Mouse (Mus musculus) adrenal gland, postnatal 25 days (tissue): ENCODE measurements around the gene Vwa2. TPM values are rescaled to one million over a fixed set of nuclear protein-coding genes. Genes with fewer than 3 reads are reported as not detected.

Experiments
- DNase-seq: peaks from one replicate; pipeline ENCODE4 v3.0.0; 2021; ENCODE audit warnings: mixed read lengths
- total RNA-seq: library from RNA; stranded (reverse); gene quantifications from 2 replicates; pipeline ENCODE4 v1.2.3, GENCODE M21; 2021

The Vwa2 gene
- total RNA-seq, 1 experiment from 2014 or later = not detected

DNA sequence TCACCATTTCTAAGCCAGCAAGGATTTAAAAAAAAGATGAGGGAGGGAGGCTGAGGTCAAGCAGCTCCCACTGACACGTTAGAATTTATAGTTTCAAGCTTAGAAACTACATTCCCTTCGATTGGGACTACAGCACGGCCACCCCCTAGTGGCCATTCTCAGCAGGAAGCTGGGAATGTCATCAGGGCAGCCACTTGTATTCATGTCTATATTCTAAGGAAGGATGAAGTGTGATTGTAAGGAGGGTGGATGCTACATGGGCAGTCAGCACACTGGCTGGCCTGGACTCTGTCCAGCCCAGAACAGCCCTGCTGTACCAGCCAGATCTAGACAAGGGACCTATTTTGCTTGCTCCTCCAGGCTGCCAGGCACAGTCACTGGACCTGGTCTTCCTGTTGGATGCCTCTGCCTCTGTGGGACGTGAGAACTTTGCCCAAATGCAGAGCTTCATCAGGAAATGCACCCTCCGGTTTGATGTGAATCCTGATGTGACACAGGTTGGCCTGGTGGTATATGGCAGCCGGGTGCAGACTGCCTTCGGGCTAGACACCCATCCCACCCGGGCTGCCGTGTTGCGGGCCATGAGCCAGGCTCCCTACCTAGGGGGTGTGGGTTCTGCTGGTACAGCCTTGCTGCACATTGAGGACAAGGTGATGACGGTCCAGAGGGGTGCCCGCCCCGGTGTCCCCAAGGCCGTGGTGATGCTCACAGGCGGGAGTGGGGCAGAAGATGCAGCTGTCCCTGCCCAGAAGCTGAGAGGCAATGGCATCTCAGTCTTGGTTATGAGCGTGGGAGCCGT, 34.6 kb downstream of the Vwa2 start:
- peak; percentile 29 for DNase-seq

DNA sequence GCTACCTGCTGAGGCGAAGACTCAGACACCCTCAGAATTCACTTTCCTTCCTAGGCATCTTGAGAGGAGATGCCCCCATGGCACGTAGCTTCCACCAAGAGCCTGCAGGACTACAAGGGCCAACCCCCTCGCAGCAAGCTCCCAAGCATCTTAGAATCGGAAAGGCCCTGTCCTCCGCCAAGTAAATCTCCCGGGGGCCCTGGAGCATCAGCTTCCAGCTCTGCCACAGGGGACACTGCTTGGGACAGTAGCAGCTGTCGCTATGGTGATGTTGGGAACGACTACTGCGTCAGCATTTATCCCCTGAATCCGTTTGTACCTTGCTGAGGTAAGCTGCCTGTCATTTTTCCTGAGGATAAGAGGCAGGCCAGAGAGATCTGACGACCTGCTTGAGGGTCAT, 36.5 kb downstream of the Vwa2 start:
- no peak for DNase-seq

DNA sequence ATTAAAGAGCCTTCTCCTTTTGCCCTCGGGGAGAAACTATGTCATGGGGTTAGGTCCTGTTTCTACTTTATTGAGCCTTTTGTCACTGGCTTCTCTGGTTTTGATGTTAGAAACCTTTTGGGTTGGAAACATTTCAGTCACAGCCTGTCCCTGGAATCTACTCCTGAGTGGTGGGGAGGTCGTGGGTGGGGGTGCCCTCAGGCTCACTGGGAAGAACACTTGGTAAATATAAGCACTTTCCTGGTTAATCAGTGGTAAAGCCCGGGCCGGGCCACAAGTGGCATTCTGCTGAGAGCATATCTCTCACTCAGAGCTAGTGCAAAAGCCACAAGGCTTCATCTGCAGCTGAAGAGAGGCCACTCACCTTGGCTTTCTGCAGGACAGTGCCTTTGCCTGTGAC, 39.7 kb downstream of the Vwa2 start:
- DNase-seq = no peak

DNA sequence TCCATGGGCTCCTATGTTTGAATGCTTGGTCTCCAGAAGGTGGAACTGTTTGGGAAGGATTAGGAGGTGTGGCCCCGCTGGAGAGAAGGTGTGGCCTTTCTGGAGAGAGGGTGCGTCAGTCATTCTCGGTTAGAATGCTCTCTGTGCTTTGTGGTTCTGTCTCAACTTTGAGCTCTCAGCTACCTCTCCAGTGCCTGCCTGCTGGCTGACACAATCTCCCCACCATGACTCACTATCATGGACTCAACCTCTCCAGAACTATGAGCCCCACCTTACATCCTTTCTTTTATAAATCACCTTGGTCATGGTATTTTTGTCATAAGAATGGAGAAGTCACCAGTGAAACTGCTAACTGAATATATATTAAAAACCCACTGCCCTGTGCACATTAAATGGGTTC, 40.6 kb downstream of the Vwa2 start:
- DNase-seq = no peak

DNA sequence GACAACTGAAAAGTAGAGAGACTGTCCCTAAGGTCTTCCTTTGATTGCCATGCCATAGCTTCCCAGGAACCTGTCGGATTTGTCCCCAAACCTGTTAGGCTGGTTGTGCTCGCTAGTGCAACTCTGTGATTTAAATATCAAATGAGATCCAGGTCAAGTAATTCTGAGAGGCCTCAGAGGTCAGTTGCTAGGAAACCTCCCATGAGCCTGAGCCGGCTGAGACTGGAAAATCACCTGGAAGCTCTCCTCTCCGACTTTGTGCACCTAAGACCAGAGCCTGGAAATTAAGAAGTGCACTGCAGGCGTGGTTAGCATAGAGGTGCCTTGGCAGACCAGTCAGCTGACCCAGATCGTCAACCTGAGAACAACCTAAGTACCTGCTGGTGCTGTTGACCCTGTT, 41.0 kb downstream of the Vwa2 start:
- DNase-seq = no peak

DNA sequence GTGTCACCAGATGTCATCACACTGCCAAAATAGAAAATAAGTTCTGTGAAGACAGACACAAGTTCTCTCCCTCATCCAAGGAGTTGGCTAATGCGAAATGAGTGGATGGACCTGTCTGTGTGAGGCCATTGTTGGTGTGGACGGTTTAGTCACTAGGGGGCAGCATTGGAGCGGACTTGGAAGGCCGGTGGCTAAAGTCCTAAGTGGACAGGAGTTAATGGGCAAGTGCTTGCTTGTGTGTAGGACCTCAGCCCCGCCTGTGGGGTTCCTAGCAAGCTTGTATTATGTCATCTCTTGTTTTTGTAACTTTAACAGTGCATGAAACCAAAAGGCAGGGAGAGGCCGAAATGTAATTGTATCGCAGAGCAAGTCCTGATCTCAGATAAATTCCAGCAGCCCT, 45.6 kb downstream of the Vwa2 start:
- peak; percentile 85 for DNase-seq

DNA sequence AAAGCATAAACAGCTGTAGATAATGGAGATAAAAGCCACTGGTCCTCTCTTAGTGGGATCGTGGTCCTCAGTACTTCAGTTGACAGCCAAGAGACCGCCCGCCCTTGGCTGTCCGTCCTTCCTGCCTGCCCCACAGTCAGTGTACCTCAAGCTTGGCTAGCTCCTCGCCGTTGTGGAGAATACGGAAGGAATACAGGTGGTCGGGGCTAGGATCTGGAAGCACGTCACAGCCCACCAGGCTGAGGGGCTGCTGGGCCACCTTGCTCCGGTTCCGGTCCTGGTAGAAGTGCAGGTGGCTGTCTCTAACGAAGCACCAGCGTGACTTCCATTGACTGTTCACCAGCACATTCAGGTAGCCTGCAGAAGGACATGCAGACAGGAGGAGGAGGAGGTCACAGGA, 46.2 kb downstream of the Vwa2 start:
- DNase-seq = no peak

DNA sequence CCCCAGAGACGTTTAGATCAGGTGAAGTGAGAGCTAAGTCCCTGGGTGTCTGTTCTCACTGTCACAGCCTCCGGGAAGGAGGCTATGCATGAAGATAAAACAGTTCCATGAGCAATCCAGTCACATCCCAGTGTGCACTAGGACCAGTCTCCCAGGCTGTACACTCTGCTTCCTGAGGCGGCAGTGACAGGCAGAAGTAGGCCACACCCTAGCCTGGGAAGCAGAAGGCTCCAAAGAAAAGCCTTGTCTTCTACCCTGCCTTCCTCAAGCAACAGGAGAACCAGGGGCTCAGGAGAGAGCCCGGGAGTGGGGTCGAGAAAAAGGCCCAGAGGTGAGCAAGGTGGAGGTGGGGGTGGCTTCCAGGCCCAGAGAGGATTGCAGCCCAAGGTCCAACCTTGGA, 47.7 kb downstream of the Vwa2 start:
- no peak for DNase-seq

DNA sequence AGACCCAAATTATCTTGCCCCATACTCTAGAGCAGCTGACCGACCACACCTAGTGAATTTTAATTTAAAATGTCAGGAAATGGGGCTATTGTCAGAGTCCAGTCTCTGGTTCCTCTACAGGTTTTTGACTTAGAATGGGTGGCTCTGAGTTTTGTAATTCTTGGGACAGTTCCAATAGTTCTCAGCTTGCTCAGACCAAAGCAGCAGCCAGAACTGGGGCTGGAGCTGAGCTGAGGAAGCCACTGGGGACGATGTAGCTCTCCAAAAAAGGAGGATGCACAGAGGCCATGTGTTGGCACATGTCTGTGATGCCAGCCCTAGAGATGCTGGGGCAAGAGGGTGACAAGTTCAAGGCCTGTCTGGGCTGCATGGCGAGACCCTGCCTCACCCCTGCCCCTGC, 55.3 kb downstream of the Vwa2 start:
- DNase-seq = no peak

DNA sequence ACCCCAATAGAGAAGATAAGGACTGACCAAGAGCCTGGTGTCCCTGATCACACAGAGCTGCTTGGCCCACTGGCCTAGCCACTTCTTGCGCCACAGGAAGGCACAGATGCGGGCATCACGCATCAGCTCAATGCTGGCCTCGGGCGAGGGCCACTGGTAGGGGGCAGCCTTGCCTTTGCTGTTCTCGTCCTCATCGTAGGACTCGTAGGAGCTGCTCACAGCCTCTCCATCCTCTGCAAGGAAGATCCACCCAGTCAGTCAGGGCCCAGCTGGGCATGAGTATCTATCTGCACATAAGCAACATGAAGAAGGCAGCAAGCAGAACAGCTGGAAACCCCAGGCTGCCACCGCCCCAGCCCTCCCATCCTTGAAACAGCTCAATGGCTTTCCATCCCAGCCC, 56.0 kb downstream of the Vwa2 start:
- no peak for DNase-seq

DNA sequence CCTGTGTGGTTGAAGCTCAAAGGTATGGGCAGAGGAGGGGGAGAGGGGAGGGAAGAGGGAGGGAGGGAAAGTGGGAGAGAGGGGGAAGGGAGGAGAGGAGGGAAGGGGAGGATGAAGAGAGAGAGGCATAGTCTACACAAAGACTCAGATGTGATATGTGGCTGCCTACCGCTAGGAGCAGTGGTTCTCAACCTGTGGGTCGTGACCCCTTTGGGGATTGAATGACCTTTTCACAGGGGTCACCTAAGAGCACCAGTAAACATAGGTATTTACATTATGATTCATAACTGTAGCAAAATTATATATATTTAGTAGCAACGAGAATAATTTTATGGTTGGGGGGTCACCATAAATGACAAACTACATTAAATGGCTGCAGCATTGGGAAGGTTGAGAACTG, 59.8 kb downstream of the Vwa2 start:
- DNase-seq = no peak

DNA sequence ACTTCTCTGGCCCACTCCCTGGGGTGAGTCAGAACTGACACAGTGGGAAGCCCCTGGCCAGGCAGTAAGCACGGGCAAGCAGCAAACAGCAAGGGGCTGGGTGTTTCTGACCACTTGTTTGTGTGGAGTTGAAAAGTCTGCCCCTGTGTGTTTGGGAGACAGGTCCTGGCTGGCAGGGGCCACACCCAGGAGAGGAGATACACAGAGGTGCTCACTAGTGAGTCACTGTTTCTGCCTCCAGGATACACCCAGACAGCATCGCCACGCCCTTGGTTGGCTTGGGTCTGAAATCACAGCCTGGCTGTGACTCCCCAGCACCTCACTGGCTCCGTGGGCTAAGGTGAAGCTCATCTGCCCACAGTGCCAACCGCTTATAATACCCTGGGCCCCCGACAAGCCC, 61.1 kb downstream of the Vwa2 start:
- no peak for DNase-seq

DNA sequence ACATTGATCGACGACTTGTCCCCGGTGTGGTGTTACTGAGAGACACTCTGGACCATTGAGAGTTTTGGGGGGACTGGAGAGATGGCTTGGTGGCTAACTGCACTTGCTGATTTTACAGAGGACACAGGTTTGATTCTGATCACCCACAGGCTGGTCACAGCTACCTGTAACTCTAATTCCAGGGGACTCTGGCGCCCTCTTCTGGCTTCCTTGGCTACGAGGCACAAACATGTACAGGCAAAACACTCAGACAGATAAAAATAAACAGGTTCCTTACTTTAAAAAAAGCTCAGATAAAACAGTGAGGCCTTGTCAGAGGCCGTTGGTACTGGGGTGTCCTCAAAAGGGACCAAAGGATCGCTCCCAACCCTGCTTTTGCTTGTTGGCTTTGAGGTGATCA, 61.7 kb downstream of the Vwa2 start:
- peak; percentile 15 for DNase-seq

DNA sequence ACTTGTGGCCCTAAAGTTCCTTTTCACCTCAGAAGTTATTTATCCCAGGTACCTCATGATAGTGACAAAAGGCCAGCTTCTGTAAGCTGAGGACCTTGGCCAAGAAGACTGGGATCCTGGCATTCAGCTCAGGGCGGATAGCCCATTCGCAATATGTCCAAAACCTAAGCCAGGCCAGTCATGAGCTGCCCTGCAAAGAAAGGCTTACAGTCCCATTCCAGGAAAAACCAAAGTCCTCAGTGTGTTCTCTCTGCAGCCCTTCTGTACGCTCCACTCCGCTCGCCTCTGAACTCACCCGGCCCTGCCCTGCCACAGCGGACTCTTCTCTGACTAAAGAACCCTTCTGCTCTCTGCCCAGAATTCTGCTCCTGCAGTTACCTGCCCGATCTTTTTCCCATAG, 62.2 kb downstream of the Vwa2 start:
- DNase-seq = no peak

DNA sequence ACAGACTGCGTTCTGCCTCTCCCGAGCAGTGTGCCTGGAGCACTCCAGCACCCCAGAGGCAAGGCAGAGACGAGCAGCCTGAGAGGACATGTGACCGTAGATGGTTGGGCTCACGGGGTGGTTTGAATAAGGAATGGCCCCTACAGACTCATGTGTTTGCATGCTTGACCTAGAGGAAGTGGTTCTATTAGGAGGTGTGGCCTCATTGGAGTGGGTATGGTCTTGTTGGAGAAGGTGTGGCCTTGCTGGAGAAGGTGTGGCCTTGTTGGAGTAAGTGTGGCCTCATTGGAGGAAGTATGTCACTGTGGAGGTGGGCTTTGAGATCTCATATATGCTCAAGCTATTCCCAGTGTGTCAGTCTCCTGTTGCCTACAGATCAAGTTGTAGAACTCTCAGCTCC, 63.9 kb downstream of the Vwa2 start:
- no peak for DNase-seq

DNA sequence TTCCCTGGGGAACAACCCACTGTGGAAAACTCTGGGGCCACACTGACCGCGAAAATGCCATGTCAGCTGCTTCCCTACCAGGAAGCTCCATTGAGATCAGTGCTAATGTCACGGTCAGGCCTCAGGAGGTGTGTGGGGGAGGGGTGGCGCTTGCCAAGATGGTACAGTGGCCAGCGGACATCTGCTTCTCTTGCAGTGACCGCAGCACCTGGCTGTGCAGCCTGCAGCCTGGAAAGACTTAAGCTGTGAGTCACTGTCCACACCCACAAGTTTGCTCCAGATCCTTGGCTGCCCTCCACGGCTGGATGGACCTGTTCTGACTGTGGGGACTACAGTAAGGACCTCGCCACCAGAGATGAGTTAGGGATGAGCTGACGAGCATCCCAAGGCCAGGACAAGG, 65.8 kb downstream of the Vwa2 start:
- DNase-seq = peak; percentile 66

DNA sequence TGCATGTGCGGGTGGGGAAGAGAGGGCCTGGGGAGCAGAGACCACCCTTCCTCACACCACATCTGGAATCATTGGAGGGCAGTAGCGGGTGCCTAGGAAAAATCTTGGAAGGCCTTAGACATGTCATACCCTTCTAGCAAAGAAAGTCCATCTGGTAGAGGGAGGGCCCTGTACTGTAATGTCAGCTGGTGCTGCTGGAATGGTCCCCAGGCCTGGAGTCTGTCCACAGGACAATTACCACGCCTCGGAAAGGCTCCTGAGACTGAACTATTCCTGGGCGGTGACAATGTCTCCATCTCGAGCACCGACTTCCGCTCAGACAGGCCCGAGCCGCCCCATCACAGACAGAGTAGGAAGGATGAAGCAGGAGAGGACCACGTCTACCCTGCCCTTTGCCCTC, 66.5 kb downstream of the Vwa2 start:
- no peak for DNase-seq

DNA sequence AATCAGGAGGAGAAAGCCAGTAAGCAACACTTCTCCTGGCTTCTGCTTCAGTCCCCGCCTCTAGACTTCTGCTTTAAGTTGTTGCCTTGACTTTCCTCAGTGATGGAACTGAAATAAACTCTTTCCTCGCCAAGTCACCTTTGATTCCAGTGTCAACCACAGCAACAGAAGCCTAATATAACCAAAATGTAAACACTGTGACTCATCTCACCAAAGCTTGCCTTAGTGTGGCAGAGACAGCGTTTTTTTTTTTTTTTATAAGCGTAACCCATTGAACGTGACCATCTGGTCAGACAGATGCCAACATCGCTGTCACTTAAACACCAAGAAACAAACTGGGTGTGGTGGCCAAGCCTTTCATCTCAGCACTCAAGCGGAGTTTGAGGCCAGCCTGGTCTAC, 68.2 kb downstream of the Vwa2 start:
- DNase-seq = no peak

DNA sequence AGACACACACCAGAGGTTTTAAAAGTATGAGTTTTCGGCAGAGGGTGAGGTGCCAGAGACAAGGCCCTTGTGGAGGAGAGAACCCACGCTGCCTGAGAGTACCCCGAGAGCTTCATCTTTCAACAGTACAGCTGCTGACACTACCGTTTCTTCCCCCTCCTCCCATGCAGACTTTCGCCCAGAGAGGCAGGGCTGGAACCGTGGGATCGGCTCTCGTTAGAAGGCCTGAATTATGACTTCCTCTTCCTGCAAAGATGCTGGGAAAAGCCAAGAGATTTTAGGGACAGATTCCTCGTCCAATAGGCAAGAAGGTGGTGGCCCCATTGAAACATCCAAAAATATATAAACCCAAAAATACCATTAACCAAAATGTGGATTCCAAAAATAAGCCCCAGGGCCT, 70.2 kb downstream of the Vwa2 start:
- no peak for DNase-seq

DNA sequence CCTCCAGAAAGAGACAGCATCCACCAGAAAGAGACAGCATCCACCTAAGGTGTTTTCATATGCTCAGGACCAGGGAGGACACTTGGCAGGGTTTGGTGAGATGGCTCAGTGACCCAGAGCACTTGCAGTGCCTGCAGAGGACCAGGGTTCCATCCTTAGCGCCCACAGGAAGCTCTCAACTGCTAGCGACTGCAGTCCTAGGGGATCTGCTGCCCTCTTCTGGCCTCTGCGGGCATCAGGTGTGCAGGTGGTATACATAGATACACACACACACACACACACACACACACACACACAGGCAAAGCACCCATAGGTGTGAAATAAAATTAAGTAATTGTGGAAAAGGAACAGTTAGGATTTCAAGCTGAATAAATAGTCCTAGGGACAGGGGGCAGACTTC, 70.8 kb downstream of the Vwa2 start:
- no peak for DNase-seq

DNA sequence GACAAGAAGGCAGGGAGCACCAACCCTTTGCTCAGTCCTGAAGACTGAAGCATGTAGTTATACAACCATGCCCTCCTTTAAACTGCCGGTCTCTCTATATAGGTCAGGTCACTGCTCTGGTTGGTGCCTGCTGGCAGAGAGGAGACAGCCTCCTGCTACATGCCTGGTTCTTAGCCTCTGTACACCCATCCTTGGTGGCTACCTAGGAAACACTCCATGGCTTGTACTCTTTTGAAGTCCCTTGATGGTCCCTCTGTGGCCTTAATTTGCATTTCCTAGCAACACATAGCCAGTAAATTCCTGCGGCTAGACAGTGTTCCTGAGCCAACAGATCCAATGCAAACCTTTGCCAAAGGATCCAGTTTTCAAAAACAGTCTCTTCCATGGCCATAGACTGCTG, 71.6 kb downstream of the Vwa2 start:
- no peak for DNase-seq

DNA sequence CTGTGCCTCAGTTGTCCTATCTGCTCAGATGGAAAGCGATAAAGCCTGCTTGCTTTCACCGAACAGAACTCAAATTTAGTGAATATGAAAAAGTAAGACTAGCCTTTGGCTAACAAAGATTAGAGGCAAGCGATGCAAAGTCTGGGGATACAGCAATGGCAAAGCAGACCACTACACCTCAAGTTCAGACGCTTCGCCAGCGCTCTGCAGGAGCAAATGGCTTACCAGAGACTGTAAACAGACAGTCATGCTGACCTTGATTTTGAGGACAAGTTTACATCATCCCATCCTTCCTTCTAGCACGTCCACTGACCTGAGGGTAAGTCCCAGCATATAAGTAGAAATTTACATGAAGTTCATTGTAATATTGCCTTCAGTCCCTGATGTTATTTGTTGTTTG, 72.2 kb downstream of the Vwa2 start:
- DNase-seq = no peak

DNA sequence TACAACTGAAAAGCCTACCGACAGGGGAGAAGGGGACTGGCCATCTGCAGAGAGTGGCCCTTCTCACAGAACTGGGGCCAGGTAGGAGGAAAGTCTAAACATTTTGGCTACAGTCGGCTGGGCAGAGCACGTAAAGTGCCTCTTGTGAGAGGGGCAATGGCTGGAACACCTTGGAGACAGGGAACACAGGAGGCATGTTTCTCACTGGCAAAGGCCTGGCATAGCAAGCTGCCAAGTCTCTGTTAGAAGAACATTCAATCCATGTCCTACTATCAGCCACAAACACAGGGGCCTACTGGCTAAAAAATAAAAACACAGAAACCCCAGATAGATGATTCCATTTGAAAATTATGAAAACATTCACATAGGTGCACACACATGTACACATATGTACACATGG, 72.7 kb downstream of the Vwa2 start:
- no peak for DNase-seq

DNA sequence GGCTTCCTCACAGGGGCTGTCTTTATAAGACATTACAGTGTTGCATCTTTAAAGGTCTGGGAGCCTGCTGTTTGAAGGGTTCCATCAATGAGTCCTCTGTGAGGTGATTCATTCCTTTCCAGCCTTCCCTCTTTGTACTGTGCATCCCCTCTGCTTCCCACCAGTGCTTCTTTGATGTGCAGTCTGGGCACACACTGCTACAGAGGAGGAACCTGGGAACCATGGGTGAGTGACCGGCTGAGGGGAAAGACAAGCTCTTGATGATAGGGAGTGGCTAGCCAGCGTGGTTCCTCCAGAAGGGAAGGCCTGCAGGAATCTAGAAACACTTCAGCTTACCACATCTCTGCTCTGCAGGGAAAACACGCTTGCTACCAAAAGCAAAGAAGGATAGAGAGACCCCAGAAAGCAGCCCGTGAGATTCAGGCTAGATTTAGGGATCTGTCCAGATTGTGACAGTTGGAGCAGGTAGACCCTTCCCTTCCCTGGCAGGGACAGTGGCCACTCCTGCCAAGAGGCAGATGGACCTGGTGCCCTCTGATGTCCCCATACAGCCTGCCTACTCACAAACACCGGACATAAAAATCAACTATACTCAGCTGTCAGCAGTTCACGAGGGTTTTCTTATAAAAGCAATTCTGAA, 74.0 kb downstream of the Vwa2 start:
- DNase-seq = no peak
